Mouse (Mus musculus) retina, postnatal 7 days (tissue): Measurements from ENCODE around the gene Klb.
"Not testable (repeated sequence)": the region's sequence is repeated elsewhere in the genome, so short reads cannot be mapped to it uniquely, and the experiment has no call there.

Experiments
- DNase-seq: peaks from one replicate; pipeline ENCODE4 v3.0.0-alpha.2; 2012; ENCODE audit warnings: low read depth, low spot score

Gene Klb

DNA sequence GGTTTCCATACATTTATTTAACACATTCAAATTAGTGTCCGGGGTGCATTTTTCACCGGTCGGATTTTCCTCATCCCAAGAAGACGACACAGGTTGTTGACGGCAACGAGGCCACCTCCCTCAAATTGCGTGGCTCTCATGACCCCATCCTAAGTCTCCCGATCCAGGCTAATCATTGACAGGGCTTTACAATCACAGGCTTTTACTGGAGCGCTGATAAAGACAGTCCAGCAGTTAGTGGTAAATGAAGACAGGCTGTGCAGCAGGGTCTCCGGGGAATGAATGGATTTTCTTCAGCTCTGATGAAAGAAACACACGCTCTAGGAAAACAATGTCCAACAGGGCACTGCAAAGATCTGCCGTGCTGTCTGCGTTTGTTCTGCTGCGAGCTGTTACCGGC is at the start of gene Klb:
Klb (plus strand) TSS at position 147 of the 400 bp plus-strand sequence.
- DNase-seq = no peak

- not testable (repeated sequence) for DNase-seq
Observed at GRCm38 (mm10) chr5:65299623-65300022, 48.5 kb upstream of the Klb start.

DNA sequence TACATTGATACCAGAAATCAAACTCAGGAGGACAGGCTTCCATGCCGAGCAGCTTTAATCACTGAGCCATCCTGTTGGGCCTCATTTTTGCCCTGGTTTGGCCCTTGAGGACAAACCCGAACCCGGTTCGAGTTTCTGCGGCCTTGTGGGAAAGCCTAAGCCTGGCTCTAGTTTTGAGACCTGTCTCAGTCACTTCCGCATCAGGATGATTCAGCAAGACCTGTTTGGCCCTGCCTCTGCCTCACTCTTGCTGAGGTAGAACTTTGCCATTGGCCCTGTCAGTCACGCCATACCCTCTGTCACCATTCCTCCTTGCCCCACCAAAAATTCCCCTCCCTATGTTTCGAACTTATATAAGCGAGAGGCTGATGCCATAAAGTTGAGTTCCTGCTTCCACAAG is 48.0 kb upstream of the Klb start:
- no peak for DNase-seq

DNA sequence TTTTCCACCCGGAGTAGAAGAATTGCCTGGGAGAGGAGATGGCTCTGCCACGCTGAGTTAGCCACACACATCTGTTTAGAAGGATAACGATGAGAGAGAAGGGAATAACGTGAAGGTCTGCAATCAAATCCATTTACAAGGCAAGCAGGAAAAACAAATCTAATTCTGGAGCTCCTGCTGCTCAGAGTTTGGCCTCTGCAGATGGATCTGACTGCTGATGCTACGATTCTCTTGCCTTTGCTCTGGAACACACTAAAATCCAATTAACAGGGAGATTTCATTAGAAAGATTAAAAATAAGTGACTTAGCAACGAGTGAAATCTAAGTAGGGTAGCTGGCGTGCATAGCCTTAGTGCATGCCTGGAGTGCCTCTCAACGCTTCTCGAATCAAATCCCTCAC is 42.6 kb upstream of the Klb start:
- no peak for DNase-seq

DNA sequence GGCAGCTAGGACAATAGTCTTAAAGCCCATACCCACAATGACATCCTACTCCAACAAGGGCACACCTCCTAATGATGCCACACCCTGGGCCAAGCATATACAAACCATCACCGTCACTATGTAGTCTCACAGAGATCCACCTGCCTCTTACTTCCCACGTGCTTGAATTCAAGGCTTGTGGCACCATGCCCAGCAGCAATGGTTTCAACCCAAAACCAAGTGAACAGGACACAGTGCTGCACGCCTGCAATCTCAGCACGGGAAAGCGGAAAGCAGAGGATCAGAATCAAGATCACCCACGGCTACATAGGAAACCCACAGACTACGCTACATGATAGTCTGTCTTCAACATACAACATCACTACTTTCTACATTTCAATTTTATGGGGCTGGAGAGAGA is 39.9 kb upstream of the Klb start:
- no peak for DNase-seq

DNA sequence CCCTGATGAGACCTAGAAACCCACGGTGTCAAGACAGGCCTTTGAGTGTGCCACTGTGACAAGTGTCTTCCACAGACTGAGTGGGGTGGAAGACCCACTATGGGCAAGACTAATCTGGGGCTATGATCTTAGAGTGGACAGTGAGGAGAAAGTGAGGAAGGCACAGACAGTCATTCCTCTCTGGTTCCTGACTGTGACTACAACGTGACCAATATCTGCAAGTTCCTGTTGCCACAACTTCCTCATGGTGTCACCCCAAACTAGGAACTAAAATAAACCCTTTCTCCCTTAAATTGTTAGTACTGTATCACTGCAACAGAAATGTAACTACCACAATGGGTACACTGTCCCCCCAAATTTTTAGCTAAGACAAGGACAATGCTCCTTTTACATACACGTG is 39.2 kb upstream of the Klb start:
- DNase-seq = no peak

DNA sequence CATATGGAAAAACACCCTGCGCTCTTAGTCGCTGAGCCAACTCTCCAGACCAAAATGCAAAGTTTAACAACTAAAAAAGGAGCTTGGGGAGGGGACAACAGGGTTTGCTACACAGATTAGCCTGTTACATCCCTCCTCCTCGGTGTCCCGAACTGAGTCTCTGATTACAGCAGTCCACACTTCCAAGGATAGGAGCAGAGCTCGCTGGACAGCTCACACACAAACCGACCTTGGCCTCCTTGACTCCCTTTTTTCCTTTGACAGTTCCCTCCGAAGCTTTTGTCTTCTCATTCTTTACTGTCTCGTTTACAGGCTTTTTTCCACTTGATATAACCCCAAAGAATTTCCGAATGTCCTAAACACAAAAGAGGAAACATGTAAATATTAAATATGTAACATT is 28.9 kb upstream of the Klb start:
- DNase-seq = no peak

DNA sequence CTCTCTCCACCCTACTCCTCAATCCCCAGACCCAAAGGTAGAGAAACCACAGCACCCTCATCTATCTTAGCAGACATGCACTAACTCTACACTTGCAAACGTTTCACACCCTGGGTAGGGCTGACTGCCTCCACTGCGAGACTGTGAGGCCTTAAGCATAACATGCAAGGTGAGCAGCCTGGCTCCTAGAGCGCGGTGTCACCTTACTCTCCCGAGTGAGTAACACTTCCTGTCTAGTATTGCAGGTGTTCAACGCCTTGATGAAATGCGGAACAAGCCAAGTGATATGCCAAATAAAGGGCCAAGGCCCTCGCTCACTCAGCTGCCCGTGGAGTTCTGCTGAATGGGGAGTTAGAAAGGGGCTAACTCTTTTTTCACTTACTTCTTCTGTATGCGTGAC is 25.9 kb upstream of the Klb start:
- no peak for DNase-seq

- no peak for DNase-seq
Observed at GRCm38 (mm10) chr5:65324271-65324670, 23.8 kb upstream of the Klb start.

DNA sequence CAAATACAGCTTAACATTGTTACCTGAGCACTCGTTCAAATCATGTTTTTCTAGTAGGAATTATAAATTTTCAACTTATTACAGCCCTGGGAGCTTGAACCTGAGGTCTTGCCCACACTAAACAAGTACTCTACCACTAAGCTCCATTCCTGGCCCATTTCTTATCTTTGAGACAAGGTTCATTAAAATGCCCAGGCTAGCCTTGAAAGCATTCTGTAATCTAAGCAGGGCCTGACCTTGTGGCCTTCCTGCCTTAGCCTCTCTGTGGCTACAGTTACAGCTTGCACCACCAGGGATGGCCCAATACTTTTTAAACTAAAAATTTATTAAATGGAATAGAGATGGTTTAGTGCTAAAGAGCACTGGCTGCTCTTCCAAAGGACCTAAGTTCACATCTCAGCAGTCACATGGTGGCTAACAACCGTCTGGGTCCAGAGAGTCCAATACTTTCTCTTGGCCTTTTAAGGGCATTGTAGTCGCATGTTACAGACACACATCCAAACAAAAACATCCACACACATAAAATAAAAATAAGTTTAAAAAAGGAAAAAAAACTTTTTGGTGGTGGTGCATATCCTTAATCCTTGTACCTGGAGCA is 23.3 kb upstream of the Klb start:
- DNase-seq = no peak

GRCm38 (mm10) chr5:65326212-65326611 is 21.9 kb upstream of the Klb start:
- no peak for DNase-seq

GRCm38 (mm10) chr5:65329971-65330370 is 18.1 kb upstream of the Klb start:
- no peak for DNase-seq

DNA sequence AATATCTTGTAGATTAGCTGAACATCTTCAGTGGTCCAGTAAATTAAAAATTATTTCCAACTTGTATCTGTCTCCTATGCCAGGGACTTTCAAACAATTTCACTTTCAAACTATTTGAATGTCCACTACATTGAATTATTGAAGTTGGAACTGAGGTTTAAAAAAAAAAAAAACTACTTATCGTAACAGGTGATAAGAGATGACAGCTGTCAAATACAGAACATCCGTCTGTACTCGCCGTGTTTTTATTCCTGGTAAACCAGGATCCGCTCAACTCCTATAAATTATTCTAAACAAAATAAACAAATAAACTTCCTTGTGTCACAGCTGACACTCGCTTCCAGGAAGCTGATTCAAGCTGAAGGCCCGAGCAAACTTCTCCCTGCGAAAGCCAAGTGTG is 13.3 kb upstream of the Klb start:
- no peak for DNase-seq

DNA sequence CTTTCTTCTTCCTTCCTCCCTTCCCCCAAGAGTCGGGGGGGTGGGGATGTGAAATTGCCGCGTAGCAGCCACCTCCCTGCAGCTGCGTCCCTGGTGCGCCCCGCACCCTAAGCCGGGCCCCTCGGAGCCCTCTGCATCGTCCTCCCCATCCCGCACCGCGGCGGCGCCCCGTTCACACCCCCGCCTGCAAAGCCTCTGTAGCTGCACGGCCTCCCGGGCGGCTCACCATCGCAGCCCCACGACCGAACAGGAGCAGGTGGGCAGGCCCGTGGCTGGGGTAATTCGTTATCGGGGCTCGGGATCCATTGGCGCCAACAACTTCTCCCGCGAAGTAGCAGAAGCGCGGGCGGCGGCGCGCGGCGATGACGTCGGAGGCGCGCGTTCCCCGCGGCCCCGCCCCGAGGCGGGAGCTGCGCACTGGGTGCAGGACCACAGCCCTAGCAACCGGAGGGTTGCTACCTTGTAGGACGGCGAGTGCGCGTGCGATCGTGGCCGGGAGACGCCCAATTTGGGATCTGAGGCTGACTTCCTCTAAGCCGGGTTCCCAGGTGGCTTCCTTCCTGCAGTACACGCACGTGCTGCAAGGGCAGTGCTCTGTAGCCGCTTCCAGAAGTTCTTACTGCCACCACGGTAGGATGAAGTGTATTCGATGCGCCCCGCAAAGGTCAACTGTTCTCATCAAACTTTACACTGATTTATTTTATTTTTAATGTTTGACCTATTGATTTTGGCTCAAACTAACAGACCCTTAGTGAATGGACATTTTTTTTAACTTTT is 12.6 kb upstream of the Klb start, which contains the start of gene Rfc1:
Rfc1 (minus strand) TSS at position 373 of the 777 bp plus-strand sequence.
- DNase-seq = peak; percentile 69

- DNase-seq = no peak
Observed at GRCm38 (mm10) chr5:65336075-65336355, 12.1 kb upstream of the Klb start.

DNA sequence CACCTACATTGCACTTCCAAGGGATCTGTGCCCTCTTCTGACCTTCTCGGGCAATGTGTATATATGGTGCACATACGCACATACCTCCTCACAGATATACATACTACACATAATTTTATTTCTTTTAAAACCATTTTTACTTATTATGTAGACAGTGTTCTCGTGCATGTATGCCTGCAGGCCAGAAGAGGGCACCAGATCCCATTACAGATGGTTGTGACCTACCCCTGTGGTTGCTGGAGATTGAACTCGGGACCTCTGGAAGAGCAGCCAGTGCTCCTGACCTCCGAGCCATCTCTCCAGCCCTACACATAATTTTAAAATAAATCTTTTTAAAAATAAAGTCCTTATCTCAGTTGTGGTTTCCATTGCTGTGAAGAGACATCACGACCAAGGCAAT is 9.7 kb upstream of the Klb start:
- DNase-seq = no peak

DNA sequence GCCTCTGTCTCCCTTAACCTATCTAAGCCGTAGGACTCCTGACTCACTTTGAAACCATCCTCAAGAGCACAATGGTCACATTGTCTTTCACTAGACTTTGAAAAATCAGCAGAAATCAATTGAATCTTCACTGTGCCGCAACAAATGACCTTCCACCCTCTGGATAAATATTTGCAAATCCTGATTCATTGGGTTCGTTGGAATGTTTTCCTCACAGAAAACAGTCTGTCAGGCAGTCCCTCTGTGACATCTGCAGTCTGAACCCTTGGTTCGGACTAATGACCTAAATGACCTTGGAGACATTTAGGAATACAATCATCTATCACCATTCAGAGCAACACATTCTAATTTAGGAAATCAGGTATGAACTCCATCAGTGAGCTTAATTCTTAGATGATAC is 7.9 kb upstream of the Klb start:
- DNase-seq = no peak

DNA sequence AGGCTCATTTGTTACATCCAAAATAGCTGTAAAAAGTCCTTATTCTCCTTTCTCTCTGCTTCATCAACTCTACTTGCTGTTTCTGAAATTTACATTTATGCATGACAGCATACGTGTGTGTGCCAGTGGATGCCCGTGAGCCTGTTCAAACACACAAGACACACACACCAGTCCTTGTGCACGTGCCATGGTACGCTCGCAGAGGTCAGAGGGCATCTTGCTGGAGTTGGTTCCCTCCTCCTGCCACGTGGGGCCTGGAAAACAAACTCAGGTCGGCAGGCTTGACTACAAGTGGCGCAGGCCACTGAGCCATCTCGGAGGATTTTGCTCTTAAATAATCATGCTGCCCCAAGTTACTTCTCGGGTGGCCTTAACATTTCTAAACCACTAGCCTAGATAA is 2.4 kb downstream of the Klb start:
- DNase-seq = no peak

DNA sequence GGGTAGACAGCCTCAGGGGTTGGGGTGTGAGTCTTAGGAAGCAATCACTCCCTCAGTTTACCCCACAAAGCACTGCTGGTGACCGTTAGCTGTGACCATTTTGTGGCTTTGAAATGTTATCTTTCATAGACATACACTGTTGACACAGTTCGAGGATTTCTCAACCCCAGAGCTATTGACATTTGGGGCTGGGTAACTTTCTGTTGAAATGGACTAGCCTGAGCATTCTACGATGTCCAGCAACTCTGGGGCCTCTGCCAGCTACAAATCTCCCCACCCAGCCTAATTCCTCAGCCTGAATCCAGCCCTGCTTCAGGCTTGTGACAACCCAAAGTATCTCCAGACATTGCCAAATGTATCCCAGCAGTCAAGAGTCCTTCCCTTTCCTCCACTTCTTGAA is 6.0 kb downstream of the Klb start:
- DNase-seq = no peak

GRCm38 (mm10) chr5:65354985-65355384 is 6.9 kb downstream of the Klb start:
- no peak for DNase-seq

DNA sequence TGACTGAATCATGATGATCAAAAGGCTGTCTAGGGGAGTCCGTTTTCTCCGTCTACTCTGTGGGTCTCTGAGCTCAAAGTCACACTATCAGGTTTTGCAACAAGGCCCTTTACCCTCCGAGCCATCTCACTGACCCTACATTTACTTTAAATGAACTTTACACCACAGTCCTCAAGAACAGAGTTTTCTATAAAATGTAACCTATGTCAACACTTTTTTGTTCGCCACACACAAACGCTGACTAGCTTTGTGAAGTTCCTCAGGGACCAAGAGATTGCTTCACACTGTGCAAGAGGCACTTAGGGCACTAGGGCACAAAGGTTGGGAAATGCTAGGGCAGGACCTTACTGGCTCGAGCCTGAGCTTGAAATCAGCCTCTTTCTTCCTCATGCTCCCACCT is 8.7 kb downstream of the Klb start:
- DNase-seq = no peak

DNA sequence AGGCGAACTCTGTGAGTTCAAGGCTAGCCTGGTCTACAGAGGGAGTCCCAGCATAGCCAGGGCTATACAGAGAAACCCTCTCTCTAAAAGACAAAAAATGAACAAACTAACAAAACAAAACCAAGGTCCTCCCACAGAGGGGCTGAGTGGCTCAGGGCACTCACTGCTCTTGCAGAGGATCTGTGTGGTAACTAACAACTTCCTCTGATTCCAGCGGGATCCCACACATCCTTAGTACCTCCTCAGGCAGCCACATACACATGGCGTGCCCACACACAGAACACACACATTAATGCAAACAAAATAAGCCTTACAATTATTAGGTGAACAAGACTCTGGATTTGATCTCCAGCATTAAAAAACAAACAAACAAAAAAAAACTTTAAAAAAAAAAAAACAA is 9.7 kb downstream of the Klb start:
- no peak for DNase-seq

DNA sequence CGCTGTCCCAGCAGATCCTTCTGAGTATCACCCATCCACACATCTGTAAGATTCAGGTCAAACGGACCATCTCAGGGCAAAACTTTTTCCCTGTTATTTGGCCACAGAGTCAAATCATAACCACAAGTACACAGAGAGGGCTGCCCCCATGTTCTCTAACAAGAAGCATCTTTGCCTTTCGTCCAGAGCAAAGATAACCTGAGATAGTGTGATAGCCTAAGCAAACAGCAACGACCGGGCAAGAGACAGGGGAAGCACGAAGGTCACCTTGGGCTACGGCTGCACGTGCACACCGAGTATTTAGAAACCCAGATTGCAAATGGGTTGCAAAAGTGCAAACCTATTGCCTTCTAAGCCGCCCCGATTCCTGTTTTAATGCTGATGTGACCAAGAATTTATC is 19.7 kb downstream of the Klb start:
- no peak for DNase-seq

- no peak for DNase-seq
Observed at GRCm38 (mm10) chr5:65371551-65371950, 23.4 kb downstream of the Klb start.
